Mouse (Mus musculus): Measurements from ENCODE around the gene Atf3.
A peak's percentile ranks its signal among the peaks of the same experiment; 100 is the strongest.

The Atf3 gene

GRCm38 (mm10) chr1:191140983-191141382 lies 76.9 kb downstream of the Atf3 start:
- DNase-seq: no peak

- DNase-seq: no peak
These were observed 78.9 kb downstream of the Atf3 start for GRCm38 (mm10) chr1:191138874-191139495.

GRCm38 (mm10) chr1:191138436-191138835 lies 79.4 kb downstream of the Atf3 start:
- DNase-seq: no peak

- no peak for DNase-seq
These were observed 82.4 kb downstream of the Atf3 start for GRCm38 (mm10) chr1:191135406-191135805.

- no peak for DNase-seq
These were observed 84.9 kb downstream of the Atf3 start for GRCm38 (mm10) chr1:191132934-191133333.

GRCm38 (mm10) chr1:191132240-191132639 lies 85.6 kb downstream of the Atf3 start:
- no peak for DNase-seq

- no peak for DNase-seq
These were observed 86.1 kb downstream of the Atf3 start for GRCm38 (mm10) chr1:191131692-191132091.

GRCm38 (mm10) chr1:191125811-191126638 lies 91.8 kb downstream of the Atf3 start:
- DNase-seq: peak; percentile 56 to 60

- DNase-seq: no peak
These were observed 93.6 kb downstream of the Atf3 start for GRCm38 (mm10) chr1:191124288-191124687.

- DNase-seq: peak in 1 of 2 experiments; percentile 19
These were observed 94.1 kb downstream of the Atf3 start for GRCm38 (mm10) chr1:191123696-191124095.

- DNase-seq: peak in 1 of 2 experiments; percentile 24
These were observed 95.1 kb downstream of the Atf3 start for GRCm38 (mm10) chr1:191122744-191123143.

All from lung, adult 18-20 months (tissue).